Mouse (Mus musculus) spleen, postnatal 4 days (tissue): Measurements from ENCODE around the gene Prkar2b.

Experiments used
- DNase-seq, 2 experiments: peaks; one replicate each; pipeline ENCODE4 v3.0.0; 2022; ENCODE audit warnings: low spot score in 2 of 2

The Prkar2b gene

GRCm38 (mm10) chr12:31924135-31924534 is 137.0 kb downstream of the Prkar2b start:
- DNase-seq, result no peak

GRCm38 (mm10) chr12:31920464-31921405 is 140.4 kb downstream of the Prkar2b start:
- DNase-seq, result no peak

GRCm38 (mm10) chr12:31917245-31917644 is 143.9 kb downstream of the Prkar2b start:
- no peak for DNase-seq

- no peak for DNase-seq
Observed at GRCm38 (mm10) chr12:31916691-31917090, 144.4 kb downstream of the Prkar2b start.

GRCm38 (mm10) chr12:31913614-31914013 is 147.5 kb downstream of the Prkar2b start:
- DNase-seq, result no peak

- DNase-seq, result no peak
Observed at GRCm38 (mm10) chr12:31912966-31913551, 148.0 kb downstream of the Prkar2b start.
